Mouse (Mus musculus): ENCODE measurements around the gene Csnk1g2. TPM values are rescaled to one million over a fixed set of nuclear protein-coding genes. Genes with fewer than 3 reads are reported as not detected.
A peak's percentile ranks its signal among the peaks of the same experiment; 100 is the strongest.

The Csnk1g2 gene
- polyA plus RNA-seq, 1 experiment from 2014 or later, result 164 TPM

- CTCF ChIA-PET, result interaction anchor here (1.1 to 2.2 kb wide), 2 partner anchors 13 to 29 kb away, joined by 4 to 6 read pairs; no protein-coding TSS in a partner anchor
- TF ChIP-seq CTCF (IDR thresholded peaks at IDR 0.05), result no peak
Observed at GRCm38 (mm10) chr10:80654866-80655265, 32.2 kb downstream of the Csnk1g2 start.

GRCm38 (mm10) chr10:80655406-80656129, 32.9 kb downstream of the Csnk1g2 start:
- in situ Hi-C loops (cut with MboI; ENCODE audit: low pct_unique_long_range_greater_than_20kb), result no loop called here
- CTCF ChIA-PET, result no interaction called here
- no peak for TF ChIP-seq CTCF (IDR thresholded peaks at IDR 0.05)
- no peaks in the 10 kb centered on the region for H3K27me3 ChIP-seq
- POLR2A ChIA-PET, result interaction anchor here (1.2 to 2.9 kb wide), 2 partner anchors 21 to 33 kb away, joined by 4 to 9 read pairs; partner anchors contain the start of gene Csnk1g2
- no peak for DNase-seq (ENCODE audit: low read depth, low spot score)
- ATAC-seq, result no peak

More at GRCm38 (mm10) chr10:80654866-80655265, 32.2 kb downstream of the Csnk1g2 start:
- in situ Hi-C loops (cut with MboI; ENCODE audit: low pct_unique_long_range_greater_than_20kb), result no loop called here
- no peaks in the 10 kb centered on the region for H3K27me3 ChIP-seq
- no peak for ATAC-seq
- no peak for DNase-seq (ENCODE audit: low read depth, low spot score)
- POLR2A ChIA-PET, result interaction anchor here (1.2 to 2.9 kb wide), 3 partner anchors 22 to 33 kb away, joined by 4 to 9 read pairs (median 5); partner anchors contain the start of gene Csnk1g2

GRCm38 (mm10) chr10:80656130-80656862, 33.7 kb downstream of the Csnk1g2 start:
- ATAC-seq (peak; percentile 55), DNase-seq (ENCODE audit: low read depth, low spot score) (no peak)
- in situ Hi-C loops (cut with MboI; ENCODE audit: low pct_unique_long_range_greater_than_20kb), result no loop called here
- POLR2A ChIA-PET, result no interaction called here
- TF ChIP-seq CTCF (IDR thresholded peaks at IDR 0.05), result no peak
- H3K27me3 ChIP-seq, result no peaks in the 10 kb centered on the region
- CTCF ChIA-PET, result no interaction called here

DNA sequence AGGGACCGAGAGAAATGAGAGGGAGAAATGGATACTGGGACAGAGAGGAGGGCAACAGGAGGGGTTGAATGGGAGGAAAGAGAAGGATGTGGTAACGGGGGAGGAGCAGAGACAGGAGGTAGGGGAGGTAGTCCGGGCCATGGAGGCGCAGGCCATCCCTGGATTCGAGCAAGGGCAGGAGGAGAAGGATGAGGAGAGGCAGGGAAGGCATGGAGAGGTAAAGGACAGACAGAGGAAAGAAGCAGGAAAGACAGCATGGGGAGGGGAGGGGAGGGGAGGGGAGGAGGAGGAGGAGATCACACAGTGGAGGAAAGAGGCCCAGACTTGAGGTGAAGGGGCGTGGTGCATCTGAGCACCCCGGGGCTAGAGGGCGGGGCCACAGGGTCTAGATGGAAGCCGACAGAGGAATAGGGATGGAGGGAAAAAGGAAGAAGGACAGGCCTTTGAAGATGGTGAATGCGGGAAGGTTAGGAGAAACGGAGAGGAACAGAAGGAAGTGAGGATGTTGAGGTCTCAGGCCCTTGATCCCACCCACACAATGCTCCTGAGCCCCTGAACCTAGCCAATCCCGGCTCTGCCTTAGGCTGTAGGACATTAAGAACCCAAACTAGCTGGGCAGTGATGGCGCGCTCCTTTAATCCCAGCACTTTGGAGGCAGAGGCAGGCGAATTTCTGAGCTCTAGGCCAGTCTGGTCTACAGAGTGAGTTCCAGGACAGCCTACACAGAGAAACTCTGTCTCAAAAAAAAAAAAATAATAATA, 34.4 kb downstream of the Csnk1g2 start, which contains the start of gene Btbd2:
Gene Btbd2, minus strand, starts transcription at position 209 of the 761 bp plus-strand sequence.
- ChIA-PET POLR2A (no interaction called here), CTCF (interaction anchor here (2.4 kb wide), 1 partner anchor 31 kb away, joined by 10 read pairs; no protein-coding TSS in a partner anchor)
- in situ Hi-C loops (cut with MboI; ENCODE audit: low pct_unique_long_range_greater_than_20kb), result no loop called here
- no peak for ATAC-seq
- no peak for TF ChIP-seq CTCF (IDR thresholded peaks at IDR 0.05)
- no peak for DNase-seq (ENCODE audit: low read depth, low spot score)
- no peaks in the 10 kb centered on the region for H3K27me3 ChIP-seq

- TF ChIP-seq CTCF (IDR thresholded peaks at IDR 0.05), result no peak
- no peaks in the 10 kb centered on the region for H3K27me3 ChIP-seq
- in situ Hi-C loops (cut with MboI; ENCODE audit: low pct_unique_long_range_greater_than_20kb), result no loop called here
- ChIA-PET POLR2A (no interaction called here), CTCF (interaction anchor here (0.7 to 2.4 kb wide), 2 partner anchors 30 to 58 kb away, joined by 3 to 10 read pairs; no protein-coding TSS in a partner anchor)
- ATAC-seq, result no peak
- no peak for DNase-seq (ENCODE audit: low read depth, low spot score)
Observed at GRCm38 (mm10) chr10:80658194-80658840, 35.7 kb downstream of the Csnk1g2 start.

DNA sequence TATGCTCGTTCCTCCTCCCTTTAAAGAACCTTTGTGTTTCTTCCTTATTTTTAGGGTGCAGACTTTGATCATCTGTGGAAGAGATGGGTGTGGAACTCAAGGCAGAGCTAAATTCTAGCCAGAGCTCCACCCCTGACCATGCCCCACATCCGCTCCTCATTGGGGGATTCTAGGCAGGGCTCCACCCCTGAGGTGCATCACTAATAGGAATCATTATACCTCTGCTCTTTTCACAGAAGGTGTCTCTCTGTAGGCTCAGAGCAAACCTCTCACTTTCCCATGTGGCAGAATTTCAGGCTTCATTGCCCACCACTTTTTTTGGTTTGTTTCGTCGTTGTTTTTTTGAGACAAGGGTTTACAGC, 36.2 kb downstream of the Csnk1g2 start:
- no peak for TF ChIP-seq CTCF (IDR thresholded peaks at IDR 0.05)
- ChIA-PET POLR2A (no interaction called here), CTCF (interaction anchor here (0.7 to 4.8 kb wide), 5 partner anchors 17 to 58 kb away, joined by 3 to 52 read pairs (median 8); partner anchors contain the start of gene Mknk2)
- no peaks in the 10 kb centered on the region for H3K27me3 ChIP-seq
- DNase-seq (ENCODE audit: low read depth, low spot score) (no peak), ATAC-seq (no peak)
- in situ Hi-C loops (cut with MboI; ENCODE audit: low pct_unique_long_range_greater_than_20kb), result no loop called here

- TF ChIP-seq CTCF (IDR thresholded peaks at IDR 0.05), result no peak
- ATAC-seq, result no peak
- no peaks in the 10 kb centered on the region for H3K27me3 ChIP-seq
- ChIA-PET POLR2A (interaction anchor here (2.4 kb wide), 1 partner anchor 16 kb away, joined by 16 read pairs; no protein-coding TSS in a partner anchor), CTCF (interaction anchor here (1.0 to 4.8 kb wide), 5 partner anchors 17 to 35 kb away, joined by 3 to 52 read pairs (median 8); partner anchors contain the start of gene Mknk2)
- in situ Hi-C loops (cut with MboI; ENCODE audit: low pct_unique_long_range_greater_than_20kb), result no loop called here
- DNase-seq (ENCODE audit: low read depth, low spot score), result no peak
Observed at GRCm38 (mm10) chr10:80659213-80659612, 36.6 kb downstream of the Csnk1g2 start.

DNA sequence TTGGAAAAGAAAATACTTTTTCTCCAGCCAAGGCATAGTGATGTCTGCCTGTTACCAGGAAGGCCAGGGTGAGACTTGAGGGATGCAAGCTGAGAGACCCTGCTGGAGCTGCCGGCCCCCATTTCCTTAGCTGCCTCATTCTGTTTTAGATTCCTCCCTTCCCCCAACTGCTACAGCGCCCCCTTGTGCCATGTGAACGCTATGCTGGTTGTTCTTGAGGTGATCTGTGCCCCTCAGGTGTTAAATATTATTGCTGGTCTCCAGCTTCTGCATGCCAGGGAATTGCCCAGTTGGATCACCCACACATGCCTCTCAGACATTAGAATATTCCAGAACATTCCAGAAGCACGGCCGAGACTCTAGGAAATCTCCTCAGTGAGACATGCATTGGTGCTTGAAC, 38.5 kb downstream of the Csnk1g2 start:
- in situ Hi-C loops (cut with MboI; ENCODE audit: low pct_unique_long_range_greater_than_20kb), result no loop called here
- DNase-seq (ENCODE audit: low read depth, low spot score), result no peak
- no peak for ATAC-seq
- no peak for TF ChIP-seq CTCF (IDR thresholded peaks at IDR 0.05)
- ChIA-PET POLR2A (interaction anchor here (2.4 kb wide), 1 partner anchor 14 kb away, joined by 16 read pairs; no protein-coding TSS in a partner anchor), CTCF (interaction anchor here (0.7 to 4.8 kb wide), 12 partner anchors 9 to 94 kb away, joined by 3 to 52 read pairs (median 4); partner anchors contain the start of genes Csnk1g2 and Mknk2)
- H3K27me3 ChIP-seq, result no peaks in the 10 kb centered on the region

- POLR2A ChIA-PET, result interaction anchor here (1.0 to 7.5 kb wide), 2 partner anchors 14 to 73 kb away, joined by 3 to 78 read pairs; partner anchors contain the start of gene Mknk2
- no peak for DNase-seq (ENCODE audit: low read depth, low spot score)
Observed at GRCm38 (mm10) chr10:80663485-80664196, 41.0 kb downstream of the Csnk1g2 start.

More at GRCm38 (mm10) chr10:80663485-80664196, 41.0 kb downstream of the Csnk1g2 start:
- in situ Hi-C loops (cut with MboI; ENCODE audit: low pct_unique_long_range_greater_than_20kb), result no loop called here
- TF ChIP-seq CTCF (IDR thresholded peaks at IDR 0.05), result no peak
- no peak for ATAC-seq
- H3K27me3 ChIP-seq, result no peaks in the 10 kb centered on the region
- CTCF ChIA-PET, result interaction anchor here (0.8 to 4.8 kb wide), 4 partner anchors 11 to 24 kb away, joined by 3 to 52 read pairs (median 4); partner anchors contain the start of gene Mknk2

Measured in Patski (cell line).